Mouse (Mus musculus): ENCODE measurements around the gene Ehd2. TPM values are rescaled to one million over a fixed set of nuclear protein-coding genes. Genes with fewer than 3 reads are reported as not detected.
A peak's percentile ranks its signal among the peaks of the same experiment; 100 is the strongest.

The Ehd2 gene
- polyA plus RNA-seq (2011; ENCODE audit: insufficient read depth, insufficient read length, low read depth, missing spikeins): 4.6 and 4.9 TPM in 2 replicates

DNA sequence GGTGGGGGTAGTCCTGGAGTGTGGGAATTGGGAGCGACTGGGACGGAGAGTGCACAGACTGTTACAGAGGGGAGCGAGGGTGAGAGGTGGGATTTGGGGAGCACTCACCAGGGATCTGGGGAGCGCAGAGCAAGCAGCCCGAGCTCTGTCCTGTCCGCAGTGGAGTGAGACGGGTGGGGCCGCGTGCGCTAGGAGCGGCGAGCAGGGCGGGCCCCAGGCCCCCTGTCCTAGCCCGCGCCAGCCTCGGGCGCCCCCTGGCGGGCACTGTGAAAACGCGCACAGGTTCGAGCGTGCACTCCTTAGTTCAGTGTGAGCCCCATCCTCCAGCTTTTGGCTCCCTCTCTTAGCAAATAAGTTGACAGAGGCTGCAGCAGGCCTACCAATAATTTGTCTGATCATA is at the start of gene Ehd2:
TSS of gene Ehd2 (minus strand) at position 256 of the 400 bp plus-strand sequence.
- H3K27me3 ChIP-seq (ENCODE audit: control insufficient read depth, insufficient read depth, low read length, poor library complexity, severe bottlenecking): no peaks in the 10 kb centered on the region
- H3K27ac ChIP-seq (ENCODE audit: insufficient read depth, low read length): no peak within 1 kb of the TSS
- H3K4me3 ChIP-seq (ENCODE audit: low read depth, low read length): peak within 1 kb of the TSS; percentile 78
- peak within 1 kb of the TSS; percentile 47 for H3K9ac ChIP-seq (ENCODE audit: low read depth, poor library complexity, severe bottlenecking)
- no peaks in the 10 kb centered on the region for H3K36me3 ChIP-seq (ENCODE audit: control insufficient read depth, insufficient read depth, low read length, poor library complexity, severe bottlenecking)
- peaks cover 2% of the 10 kb centered on the region for H3K4me1 ChIP-seq (ENCODE audit: control insufficient read depth, insufficient read depth, low read length)
- no peaks in the 10 kb centered on the region for H3K9me3 ChIP-seq (replicated peaks; ENCODE audit: control insufficient read depth, insufficient read depth, low read length, poor library complexity, severe bottlenecking)
- TF ChIP-seq EP300 (IDR thresholded peaks at IDR 0.05; ENCODE audit: insufficient read depth, low read depth, low read length) (no peak), CTCF (IDR thresholded peaks at IDR 0.05; ENCODE audit: low read depth, low read length) (peak; percentile 79)

DNA sequence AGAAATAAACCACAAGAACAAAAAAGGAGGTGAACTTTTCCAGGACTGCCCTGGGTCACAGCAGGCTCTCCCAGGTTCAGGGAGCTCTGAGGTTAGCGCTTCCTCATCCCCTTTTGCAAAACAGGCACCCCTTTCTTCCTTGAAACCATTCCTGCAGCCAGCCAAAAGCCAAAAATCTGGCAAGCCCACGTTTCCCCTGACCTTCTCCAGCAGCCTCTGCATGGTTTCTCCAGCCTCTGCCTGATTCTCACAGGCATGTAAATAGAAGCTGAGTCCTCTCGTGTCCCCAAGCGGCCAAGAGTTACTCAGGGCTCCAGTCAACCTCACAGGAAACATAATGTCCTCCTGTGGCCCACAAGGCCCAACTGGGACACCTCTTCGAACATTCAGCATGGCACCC is 48.0 kb upstream of the Ehd2 start:
- Histone ChIP-seq H3K9me3 (replicated peaks; ENCODE audit: control insufficient read depth, insufficient read depth, low read length, poor library complexity, severe bottlenecking) (no peaks in the 10 kb centered on the region), H3K4me1 (ENCODE audit: control insufficient read depth, insufficient read depth, low read length) (peaks cover 1% of the 10 kb centered on the region), H3K9ac (ENCODE audit: low read depth, poor library complexity, severe bottlenecking) (no peak overlapping the region), H3K36me3 (ENCODE audit: control insufficient read depth, insufficient read depth, low read length, poor library complexity, severe bottlenecking) (no peaks in the 10 kb centered on the region), H3K27ac (ENCODE audit: insufficient read depth, low read length) (no peak overlapping the region), H3K4me3 (ENCODE audit: low read depth, low read length) (no peak overlapping the region), H3K27me3 (ENCODE audit: control insufficient read depth, insufficient read depth, low read length, poor library complexity, severe bottlenecking) (no peaks in the 10 kb centered on the region)
- TF ChIP-seq EP300 (IDR thresholded peaks at IDR 0.05; ENCODE audit: insufficient read depth, low read depth, low read length) (no peak), POLR2A (IDR thresholded peaks at IDR 0.05; ENCODE audit: insufficient read depth, low read length) (no peak), CTCF (IDR thresholded peaks at IDR 0.05; ENCODE audit: low read depth, low read length) (no peak)

DNA sequence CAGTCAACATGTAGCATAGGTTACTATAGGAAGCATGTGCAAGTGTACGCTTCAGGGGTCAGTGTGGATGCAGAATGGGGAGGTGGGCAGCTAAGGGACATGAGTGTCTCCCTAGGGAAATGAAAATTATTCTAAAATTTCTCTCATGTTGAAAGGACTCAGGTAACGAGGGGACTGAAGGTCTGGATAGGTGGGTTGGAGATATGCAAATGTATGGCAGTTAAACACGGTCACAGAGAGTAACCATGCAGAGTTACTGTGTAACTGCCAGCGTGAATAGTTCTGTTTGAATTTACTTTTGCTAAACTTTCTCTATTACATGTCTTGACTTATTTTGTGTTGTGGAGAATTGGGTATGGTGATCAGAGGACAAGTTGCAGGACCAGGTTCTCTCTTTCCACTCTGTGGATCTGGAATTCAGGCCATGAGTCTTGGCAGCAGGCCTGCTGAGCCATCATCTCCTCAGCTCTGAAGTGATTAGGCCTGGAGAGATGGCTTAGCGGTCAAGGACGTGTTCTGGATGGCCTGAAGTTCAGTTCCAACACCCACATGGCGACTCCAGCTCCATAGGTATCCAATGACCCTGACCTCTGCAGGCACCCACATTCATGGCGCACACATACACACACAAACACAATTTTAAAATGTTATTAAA is 47.3 kb upstream of the Ehd2 start:
- H3K36me3 ChIP-seq (ENCODE audit: control insufficient read depth, insufficient read depth, low read length, poor library complexity, severe bottlenecking): no peaks in the 10 kb centered on the region
- H3K4me1 ChIP-seq (ENCODE audit: control insufficient read depth, insufficient read depth, low read length): peaks cover 1% of the 10 kb centered on the region
- H3K27ac ChIP-seq (ENCODE audit: insufficient read depth, low read length): no peak overlapping the region
- TF ChIP-seq CTCF (IDR thresholded peaks at IDR 0.05; ENCODE audit: low read depth, low read length) (no peak), EP300 (IDR thresholded peaks at IDR 0.05; ENCODE audit: insufficient read depth, low read depth, low read length) (no peak), POLR2A (IDR thresholded peaks at IDR 0.05; ENCODE audit: insufficient read depth, low read length) (no peak)
- H3K27me3 ChIP-seq (ENCODE audit: control insufficient read depth, insufficient read depth, low read length, poor library complexity, severe bottlenecking): no peaks in the 10 kb centered on the region
- no peaks in the 10 kb centered on the region for H3K9me3 ChIP-seq (replicated peaks; ENCODE audit: control insufficient read depth, insufficient read depth, low read length, poor library complexity, severe bottlenecking)
- H3K4me3 ChIP-seq (ENCODE audit: low read depth, low read length): no peak overlapping the region
- H3K9ac ChIP-seq (ENCODE audit: low read depth, poor library complexity, severe bottlenecking): no peak overlapping the region

DNA sequence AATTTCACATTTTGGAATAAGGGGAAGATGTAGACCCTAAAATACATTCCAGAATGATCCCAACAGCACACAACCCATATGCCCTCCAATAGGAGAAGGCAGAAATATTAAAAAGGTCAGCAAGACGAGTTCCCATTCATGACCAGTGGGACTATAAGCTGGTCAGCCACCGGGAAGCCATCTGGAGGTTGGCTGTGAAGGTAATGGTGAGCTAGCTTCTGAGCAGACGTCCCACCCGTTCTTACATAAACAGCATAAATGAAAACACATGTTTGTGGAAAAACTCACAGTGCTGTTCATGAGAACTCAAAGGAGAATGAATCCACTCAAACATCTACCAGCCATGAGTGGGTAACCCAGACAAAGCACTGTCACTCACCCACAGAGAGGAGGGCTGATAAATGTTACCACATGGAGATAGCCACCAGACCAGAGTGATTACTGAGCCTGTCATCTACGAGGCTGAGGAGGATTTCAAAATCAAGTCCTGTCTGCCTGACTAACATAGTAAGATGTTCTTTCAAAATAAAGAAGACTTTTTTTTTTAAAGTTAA is 46.4 kb upstream of the Ehd2 start:
- Histone ChIP-seq H3K9me3 (replicated peaks; ENCODE audit: control insufficient read depth, insufficient read depth, low read length, poor library complexity, severe bottlenecking) (no peaks in the 10 kb centered on the region), H3K27me3 (ENCODE audit: control insufficient read depth, insufficient read depth, low read length, poor library complexity, severe bottlenecking) (no peaks in the 10 kb centered on the region), H3K27ac (ENCODE audit: insufficient read depth, low read length) (no peak overlapping the region), H3K9ac (ENCODE audit: low read depth, poor library complexity, severe bottlenecking) (no peak overlapping the region), H3K4me1 (ENCODE audit: control insufficient read depth, insufficient read depth, low read length) (peaks cover 1% of the 10 kb centered on the region), H3K4me3 (ENCODE audit: low read depth, low read length) (no peak overlapping the region), H3K36me3 (ENCODE audit: control insufficient read depth, insufficient read depth, low read length, poor library complexity, severe bottlenecking) (no peaks in the 10 kb centered on the region)
- no peak for TF ChIP-seq CTCF (IDR thresholded peaks at IDR 0.05; ENCODE audit: low read depth, low read length)
- TF ChIP-seq EP300 (IDR thresholded peaks at IDR 0.05; ENCODE audit: insufficient read depth, low read depth, low read length): no peak
- no peak for TF ChIP-seq POLR2A (IDR thresholded peaks at IDR 0.05; ENCODE audit: insufficient read depth, low read length)

DNA sequence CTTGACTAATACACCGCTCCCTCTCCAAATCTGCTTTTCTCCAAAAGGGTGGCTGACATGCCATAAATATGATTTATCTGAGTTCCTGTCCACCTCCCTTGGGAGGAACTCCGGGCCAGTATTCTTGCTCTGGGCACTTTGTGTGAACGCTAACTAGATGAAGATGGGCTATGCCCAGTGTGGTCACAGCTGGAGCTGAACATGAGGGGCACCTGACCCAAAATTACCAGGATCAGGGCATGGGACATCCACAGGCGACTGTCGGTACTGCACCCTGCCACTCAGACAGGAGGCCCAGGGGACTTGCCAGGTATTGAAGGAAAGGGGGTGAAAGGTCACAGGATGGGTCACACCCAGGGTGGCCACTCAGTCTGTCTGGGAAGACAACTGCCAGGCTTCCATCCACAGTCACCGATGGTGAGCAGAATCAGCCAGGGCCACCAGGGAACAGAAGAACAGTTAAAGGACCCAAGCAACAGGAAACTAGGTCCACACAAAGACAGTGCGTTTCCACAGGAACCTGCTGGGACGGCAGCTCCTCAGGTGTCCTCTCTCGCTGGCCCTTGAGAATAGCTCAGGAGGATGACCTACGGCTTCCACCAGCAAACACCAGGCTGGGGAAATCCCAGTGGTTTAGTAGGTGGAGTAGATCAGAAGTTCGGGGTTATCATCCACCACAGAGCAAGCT is 45.4 kb upstream of the Ehd2 start:
- Histone ChIP-seq H3K27ac (ENCODE audit: insufficient read depth, low read length) (no peak overlapping the region), H3K36me3 (ENCODE audit: control insufficient read depth, insufficient read depth, low read length, poor library complexity, severe bottlenecking) (no peaks in the 10 kb centered on the region), H3K9me3 (replicated peaks; ENCODE audit: control insufficient read depth, insufficient read depth, low read length, poor library complexity, severe bottlenecking) (no peaks in the 10 kb centered on the region), H3K4me1 (ENCODE audit: control insufficient read depth, insufficient read depth, low read length) (peaks cover 1% of the 10 kb centered on the region), H3K9ac (ENCODE audit: low read depth, poor library complexity, severe bottlenecking) (no peak overlapping the region), H3K4me3 (ENCODE audit: low read depth, low read length) (no peak overlapping the region), H3K27me3 (ENCODE audit: control insufficient read depth, insufficient read depth, low read length, poor library complexity, severe bottlenecking) (no peaks in the 10 kb centered on the region)
- no peak for TF ChIP-seq POLR2A (IDR thresholded peaks at IDR 0.05; ENCODE audit: insufficient read depth, low read length)
- TF ChIP-seq CTCF (IDR thresholded peaks at IDR 0.05; ENCODE audit: low read depth, low read length): peak; percentile 53
- TF ChIP-seq EP300 (IDR thresholded peaks at IDR 0.05; ENCODE audit: insufficient read depth, low read depth, low read length): no peak

Data from ES-Bruce4 (cell line).